Mouse (Mus musculus): Measurements from ENCODE around the gene Mrps10. TPM values are rescaled to one million over a fixed set of nuclear protein-coding genes. Genes with fewer than 3 reads are reported as not detected.

Gene Mrps10
- total and polyA plus RNA-seq, 3 experiments: 57.7 to 124 (median 90.3) TPM

GRCm38 (mm10) chr17:47383266-47383665, 14.6 kb downstream of the Mrps10 start:
- in situ Hi-C loops (cut with MboI; ENCODE audit: low pct_ligation_motif_present, low pct_unique_long_range_greater_than_20kb, low sequenced_read_pairs) (loop anchor here (25.0 kb wide), 1 partner anchor 229 kb away; the partner anchor contains the start of genes Bysl, Gm20517 and Med20), dilution Hi-C loops (cut with MboI; ENCODE audit: extremely low pct_ligation_motif_present, extremely low pct_unique_long_range_greater_than_20kb, low sequenced_read_pairs) (no loop called here)
- no peak for DNase-seq (ENCODE audit: extremely low read depth)
- no peak for TF ChIP-seq SMC3 (IDR thresholded peaks at IDR 0.05; ENCODE audit: low read depth, low read length)
- no peak for TF ChIP-seq SIN3A (IDR thresholded peaks at IDR 0.05; ENCODE audit: low read length)
- no peak for TF ChIP-seq ELF1 (IDR thresholded peaks at IDR 0.05; ENCODE audit: low read depth, low read length)
- TF ChIP-seq UBTF (IDR thresholded peaks at IDR 0.05; ENCODE audit: low read depth, low read length): no peak
- TF ChIP-seq MAFK (IDR thresholded peaks at IDR 0.05; ENCODE audit: insufficient replicate concordance, low read length): no peak
- no peak for TF ChIP-seq CHD1 (IDR thresholded peaks at IDR 0.05; ENCODE audit: low read depth, low read length)
- TF ChIP-seq CHD2 (IDR thresholded peaks at IDR 0.05; ENCODE audit: low read length): no peak
- TF ChIP-seq ZMIZ1 (IDR thresholded peaks at IDR 0.05; ENCODE audit: low read depth, low read length): no peak
- TF ChIP-seq USF1 (IDR thresholded peaks at IDR 0.05; ENCODE audit: low read depth, low read length): no peak
- TF ChIP-seq POLR2AphosphoS2 (IDR thresholded peaks at IDR 0.05; ENCODE audit: low read depth, low read length): no peak
- no peak for TF ChIP-seq USF2 (conservative IDR thresholded peaks at IDR 0.05; ENCODE audit: low read depth, low read length)
- no peak for TF ChIP-seq ETS1 (conservative IDR thresholded peaks at IDR 0.05; ENCODE audit: low read depth, low read length)
- TF ChIP-seq RCOR1 (conservative IDR thresholded peaks at IDR 0.05; ENCODE audit: low read depth, low read length): no peak
- TF ChIP-seq ZNF384 (IDR thresholded peaks at IDR 0.05; ENCODE audit: low read depth, low read length): no peak
- no peak for TF ChIP-seq KAT2A (IDR thresholded peaks at IDR 0.05; ENCODE audit: insufficient replicate concordance, low read length)
- no peak for TF ChIP-seq NRF1 (IDR thresholded peaks at IDR 0.05; ENCODE audit: low read depth, low read length)
- no peak for TF ChIP-seq HCFC1 (IDR thresholded peaks at IDR 0.05; ENCODE audit: low read depth, low read length)
- no peak for TF ChIP-seq MAX (IDR thresholded peaks at IDR 0.05; ENCODE audit: low read length)
- no peak for TF ChIP-seq MEF2A (IDR thresholded peaks at IDR 0.05; ENCODE audit: borderline replicate concordance, low read depth, low read length)
- Histone ChIP-seq H3K4me2 (ENCODE audit: insufficient read depth, low read depth, poor library complexity, severe bottlenecking) (no peak overlapping the region), H3K27me3 (replicated peaks) (no peaks in the 10 kb centered on the region), H3K27ac (ENCODE audit: insufficient read depth, low read depth) (no peak overlapping the region), H3K9me3 (replicated peaks; ENCODE audit: low read length) (peaks cover 9% of the 10 kb centered on the region), H3K4me1 (ENCODE audit: control insufficient read depth in 1 of 2, insufficient read depth in 2 of 2) (no peaks in the 10 kb centered on the region), H3K36me3 (replicated peaks in 1 of 2; ENCODE audit: control insufficient read depth in 1 of 2, insufficient read depth in 1 of 2, low read length in 1 of 2) (peaks cover 31 to 67% of the 10 kb centered on the region in 2 experiments), H3K9ac (ENCODE audit: insufficient read depth, low read depth) (no peak overlapping the region), H3K79me2 (replicated peaks; ENCODE audit: control insufficient read depth, extremely low read depth, insufficient read depth, poor library complexity, severe bottlenecking) (no peaks in the 10 kb centered on the region), H3K4me3 (replicated peaks in 1 of 3; ENCODE audit: low read depth in 2 of 3, low read length in 2 of 3, poor library complexity in 1 of 3) (no peak overlapping the region)

- in situ Hi-C loops (cut with MboI; ENCODE audit: low pct_ligation_motif_present, low pct_unique_long_range_greater_than_20kb, low sequenced_read_pairs): loop anchor here (25.0 kb wide), 1 partner anchor 228 kb away; the partner anchor contains the start of genes Bysl, Gm20517 and Med20
- dilution Hi-C loops (cut with MboI; ENCODE audit: extremely low pct_ligation_motif_present, extremely low pct_unique_long_range_greater_than_20kb, low sequenced_read_pairs): no loop called here
- TF ChIP-seq EP300 (IDR thresholded peaks at IDR 0.05; ENCODE audit: low read length) (no peak), CTCF (conservative IDR thresholded peaks at IDR 0.05 in 1 of 2, IDR thresholded peaks at IDR 0.05 in 1 of 2; ENCODE audit: low read depth in 2 of 2, low read length in 2 of 2) (peak in 1 of 2 experiments; percentile 11; a peak in 1 of 4 replicates), MYC (IDR thresholded peaks at IDR 0.05; ENCODE audit: low read depth, low read length) (no peak), SMC3 (IDR thresholded peaks at IDR 0.05; ENCODE audit: low read depth, low read length) (no peak), PAX5 (IDR thresholded peaks at IDR 0.05; ENCODE audit: low read length) (no peak), POLR2AphosphoS2 (IDR thresholded peaks at IDR 0.05; ENCODE audit: low read depth, low read length) (no peak), POLR2A (IDR thresholded peaks at IDR 0.05; ENCODE audit: low read depth, low read length) (no peak)
- Histone ChIP-seq H3K9ac (ENCODE audit: insufficient read depth, low read depth) (no peak overlapping the region), H3K4me2 (ENCODE audit: insufficient read depth, low read depth, poor library complexity, severe bottlenecking) (no peak overlapping the region), H3K4me3 (replicated peaks in 1 of 3; ENCODE audit: low read depth in 2 of 3, low read length in 2 of 3, poor library complexity in 1 of 3) (no peak overlapping the region), H3K36me3 (replicated peaks in 1 of 2; ENCODE audit: control insufficient read depth in 1 of 2, insufficient read depth in 1 of 2, low read length in 1 of 2) (peaks cover 26 to 65% of the 10 kb centered on the region in 2 experiments), H3K9me3 (replicated peaks; ENCODE audit: low read length) (peaks cover 9% of the 10 kb centered on the region), H3K4me1 (ENCODE audit: control insufficient read depth in 1 of 2, insufficient read depth in 2 of 2) (no peaks in the 10 kb centered on the region), H3K79me2 (replicated peaks; ENCODE audit: control insufficient read depth, extremely low read depth, insufficient read depth, poor library complexity, severe bottlenecking) (no peaks in the 10 kb centered on the region), H3K27ac (ENCODE audit: insufficient read depth, low read depth) (no peak overlapping the region), H3K27me3 (replicated peaks) (no peaks in the 10 kb centered on the region)
- no peak for DNase-seq (ENCODE audit: extremely low read depth)
Measured at GRCm38 (mm10) chr17:47384064-47384463, 15.4 kb downstream of the Mrps10 start.
